Mouse (Mus musculus): ENCODE data around the gene Mob3b. TPM values are rescaled to one million over a fixed set of nuclear protein-coding genes. Genes with fewer than 3 reads are reported as not detected.

Gene Mob3b
- polyA plus RNA-seq, 1 experiment from 2014 or later, result 14.7 TPM

DNA sequence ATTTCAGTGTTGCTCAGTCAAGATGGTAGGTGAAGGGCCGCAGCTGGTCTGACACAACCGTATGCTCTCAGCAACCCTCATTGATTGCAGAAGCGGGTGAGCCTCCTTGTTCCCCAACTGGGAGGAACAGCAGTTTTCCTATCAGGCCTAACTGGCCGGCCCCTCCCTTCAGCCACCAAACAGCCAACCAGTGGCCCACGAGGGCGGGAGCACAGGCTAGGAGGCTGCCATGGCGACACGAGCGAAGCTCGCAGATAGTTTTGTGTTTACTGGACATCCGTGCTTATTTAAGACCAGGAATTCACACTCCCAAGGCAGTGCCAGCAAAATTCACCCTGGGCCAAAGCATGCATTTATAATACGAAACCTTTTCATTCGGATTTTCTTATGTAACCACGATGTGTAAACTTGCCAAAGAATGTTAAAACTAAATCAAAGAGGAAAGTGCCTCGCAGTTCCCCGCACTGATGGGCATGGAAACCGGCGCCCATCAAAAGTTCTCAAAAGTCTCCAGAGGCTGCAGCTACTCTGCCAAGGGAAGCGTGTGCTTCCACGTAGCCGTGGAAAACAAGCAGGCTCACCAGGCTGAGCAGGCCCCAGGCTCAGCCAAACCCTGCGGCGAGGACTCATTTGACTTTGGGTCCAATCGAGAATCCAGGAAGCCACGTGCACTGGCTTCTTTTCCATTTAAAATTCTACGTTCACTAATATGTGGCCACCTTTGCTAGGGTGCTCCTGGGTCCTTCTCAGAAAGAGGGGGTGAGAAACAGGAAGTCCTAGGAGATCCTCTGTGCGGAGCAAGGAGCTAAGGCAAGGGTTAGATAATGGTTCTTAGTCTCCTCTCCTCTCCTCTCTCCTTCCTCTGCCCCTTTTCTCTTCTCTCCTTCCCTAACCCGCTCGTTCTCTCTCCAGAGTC is 57.2 kb downstream of the Mob3b start:
- Histone ChIP-seq H3K4me1 (ENCODE audit: insufficient read depth, low read length) (peaks cover 35% of the 10 kb centered on the region), H3K27me3 (ENCODE audit: insufficient read depth, low read length) (no peaks in the 10 kb centered on the region), H3K27ac (ENCODE audit: low read length) (no peak overlapping the region), H3K9ac (replicated peaks; ENCODE audit: low read length) (peak overlapping the region; percentile 15), H3K4me2 (replicated peaks; ENCODE audit: low read depth, low read length) (peak overlapping the region; percentile 69), H3K9me3 (ENCODE audit: low read length) (no peaks in the 10 kb centered on the region), H3K4me3 (ENCODE audit: low read length) (peak overlapping the region; percentile 45), H3K36me3 (ENCODE audit: insufficient read depth, low read length) (no peaks in the 10 kb centered on the region)
- WGBS, result 14% methylated on average over 29 of the region's 29 CpGs
- ATAC-seq (ENCODE audit: low FRiP score, low TSS enrichment), result peak; percentile 90

GRCm38 (mm10) chr4:35099210-35099864 is 57.9 kb downstream of the Mob3b start:
- 0 out of 2 replicates have a peak, but pooled peaks have one; percentile 16 for ATAC-seq (ENCODE audit: low FRiP score, low TSS enrichment)
- Histone ChIP-seq H3K4me1 (ENCODE audit: insufficient read depth, low read length) (peaks cover 40% of the 10 kb centered on the region), H3K27me3 (ENCODE audit: insufficient read depth, low read length) (no peaks in the 10 kb centered on the region), H3K27ac (ENCODE audit: low read length) (no peak overlapping the region), H3K4me2 (replicated peaks; ENCODE audit: low read depth, low read length) (peak overlapping the region; percentile 69), H3K4me3 (ENCODE audit: low read length) (peak overlapping the region; percentile 45), H3K9me3 (ENCODE audit: low read length) (no peaks in the 10 kb centered on the region), H3K9ac (replicated peaks; ENCODE audit: low read length) (peak overlapping the region; percentile 15), H3K36me3 (ENCODE audit: insufficient read depth, low read length) (no peaks in the 10 kb centered on the region)
- WGBS, result 22% methylated on average over 17 of the region's 17 CpGs

- H3K4me1 ChIP-seq (ENCODE audit: insufficient read depth, low read length), result peaks cover 40% of the 10 kb centered on the region
- H3K27me3 ChIP-seq (ENCODE audit: insufficient read depth, low read length), result no peaks in the 10 kb centered on the region
- H3K27ac ChIP-seq (ENCODE audit: low read length), result no peak overlapping the region
- 80% methylated on average over 6 of the region's 6 CpGs for WGBS
- H3K9ac ChIP-seq (replicated peaks; ENCODE audit: low read length), result no peak overlapping the region
- no peaks in the 10 kb centered on the region for H3K9me3 ChIP-seq (ENCODE audit: low read length)
- H3K36me3 ChIP-seq (ENCODE audit: insufficient read depth, low read length), result no peaks in the 10 kb centered on the region
- no peak for ATAC-seq (ENCODE audit: low FRiP score, low TSS enrichment)
- H3K4me2 ChIP-seq (replicated peaks; ENCODE audit: low read depth, low read length), result no peak overlapping the region
- H3K4me3 ChIP-seq (ENCODE audit: low read length), result no peak overlapping the region
Observed at GRCm38 (mm10) chr4:35098552-35098951, 58.7 kb downstream of the Mob3b start.

DNA sequence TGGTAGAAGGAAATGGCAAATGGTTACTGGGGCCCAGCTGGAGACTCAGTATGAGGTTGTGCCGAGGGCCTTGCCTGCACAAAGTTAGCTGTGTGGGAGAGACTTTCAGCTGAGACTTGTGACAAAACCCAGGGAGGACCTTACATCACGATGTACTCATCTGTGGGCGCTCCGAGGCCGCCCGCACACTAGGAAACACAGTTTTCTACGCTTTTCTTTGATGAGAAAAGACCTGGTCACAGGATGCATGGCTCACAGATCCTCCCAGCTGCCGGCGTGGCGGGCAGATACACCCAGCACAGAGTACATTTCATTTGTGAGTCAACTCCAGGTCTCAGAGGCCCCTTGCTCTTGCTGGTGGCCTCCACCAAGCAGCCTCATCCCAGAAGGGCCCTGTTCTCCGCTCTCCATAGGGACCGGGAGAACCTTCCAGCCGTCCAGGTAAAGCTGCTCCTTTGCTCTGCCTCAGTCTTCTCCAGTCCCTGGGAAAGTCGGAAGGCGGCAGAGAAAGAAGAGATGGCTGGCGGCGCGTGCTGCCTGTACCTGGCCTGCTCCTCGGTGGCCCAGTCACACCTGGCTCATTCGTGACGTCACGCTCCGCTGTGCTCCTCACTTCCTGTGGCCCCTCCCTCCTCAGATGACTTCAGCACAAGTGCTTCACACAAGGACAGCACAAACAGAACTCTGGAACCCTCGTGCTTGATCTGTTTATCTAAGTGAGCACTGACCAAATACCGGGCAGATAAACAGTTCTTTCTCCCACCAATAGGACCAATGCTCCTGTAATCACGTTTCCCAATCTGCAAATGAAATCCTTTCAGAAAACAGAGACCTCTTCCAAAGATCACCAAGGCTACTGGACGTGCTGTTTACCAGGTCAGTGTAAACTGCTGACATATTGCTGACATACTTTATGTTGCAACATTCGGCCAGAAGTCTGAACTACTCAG is 60.8 kb downstream of the Mob3b start:
- no peak overlapping the region for H3K4me2 ChIP-seq (replicated peaks; ENCODE audit: low read depth, low read length)
- 0 out of 2 replicates have a peak, but pooled peaks have one; percentile 7 for ATAC-seq (ENCODE audit: low FRiP score, low TSS enrichment)

GRCm38 (mm10) chr4:35092457-35092856 is 64.8 kb downstream of the Mob3b start:
- Histone ChIP-seq H3K9ac (replicated peaks; ENCODE audit: low read length) (no peak overlapping the region), H3K36me3 (ENCODE audit: insufficient read depth, low read length) (no peaks in the 10 kb centered on the region), H3K4me2 (replicated peaks; ENCODE audit: low read depth, low read length) (no peak overlapping the region), H3K9me3 (ENCODE audit: low read length) (no peaks in the 10 kb centered on the region), H3K4me3 (ENCODE audit: low read length) (no peak overlapping the region), H3K27me3 (ENCODE audit: insufficient read depth, low read length) (no peaks in the 10 kb centered on the region), H3K27ac (ENCODE audit: low read length) (no peak overlapping the region), H3K4me1 (ENCODE audit: insufficient read depth, low read length) (peaks cover 15% of the 10 kb centered on the region)
- WGBS, result 53% methylated on average over 3 of the region's 3 CpGs
- no peak for ATAC-seq (ENCODE audit: low FRiP score, low TSS enrichment)

More for the DNA sequence above, 60.8 kb downstream of the Mob3b start:
- H3K36me3 ChIP-seq (ENCODE audit: insufficient read depth, low read length), result no peaks in the 10 kb centered on the region
- H3K4me1 ChIP-seq (ENCODE audit: insufficient read depth, low read length), result peaks cover 40% of the 10 kb centered on the region
- H3K27ac ChIP-seq (ENCODE audit: low read length), result no peak overlapping the region
- no peak overlapping the region for H3K9ac ChIP-seq (replicated peaks; ENCODE audit: low read length)
- H3K9me3 ChIP-seq (ENCODE audit: low read length), result no peaks in the 10 kb centered on the region
- 70% methylated on average over 28 of the region's 28 CpGs for WGBS
- no peak overlapping the region for H3K4me3 ChIP-seq (ENCODE audit: low read length)
- no peaks in the 10 kb centered on the region for H3K27me3 ChIP-seq (ENCODE audit: insufficient read depth, low read length)

DNA sequence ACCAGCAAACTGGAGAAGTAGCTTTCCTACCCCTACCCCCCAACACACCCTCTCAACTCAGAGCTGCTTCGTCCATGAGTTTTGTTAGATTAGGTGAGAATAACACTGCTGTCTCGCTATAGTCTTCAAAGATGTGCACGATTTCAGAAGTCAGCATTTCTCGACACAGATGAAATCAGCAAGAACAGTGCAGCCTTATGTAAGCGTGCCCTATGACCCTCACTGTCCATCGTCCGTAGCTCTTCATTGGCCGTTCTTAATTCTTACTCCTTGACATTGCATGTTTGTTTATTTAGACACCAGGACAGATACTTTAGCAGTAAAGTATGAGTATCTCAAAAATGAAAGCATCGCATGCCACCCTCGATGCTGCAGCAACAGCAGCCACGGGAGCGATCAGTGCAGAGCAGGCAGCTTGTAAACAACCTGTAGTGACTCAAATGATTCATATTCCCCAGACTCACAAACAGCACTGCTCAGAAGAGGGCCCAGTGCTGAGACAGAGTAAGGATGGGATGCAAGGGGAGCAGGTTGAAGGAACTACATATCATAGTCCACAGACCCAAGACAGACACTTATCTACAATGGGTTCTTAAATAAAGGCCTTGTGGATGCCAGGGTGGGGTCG is 66.0 kb downstream of the Mob3b start:
- ATAC-seq (ENCODE audit: low FRiP score, low TSS enrichment), result no peak

DNA sequence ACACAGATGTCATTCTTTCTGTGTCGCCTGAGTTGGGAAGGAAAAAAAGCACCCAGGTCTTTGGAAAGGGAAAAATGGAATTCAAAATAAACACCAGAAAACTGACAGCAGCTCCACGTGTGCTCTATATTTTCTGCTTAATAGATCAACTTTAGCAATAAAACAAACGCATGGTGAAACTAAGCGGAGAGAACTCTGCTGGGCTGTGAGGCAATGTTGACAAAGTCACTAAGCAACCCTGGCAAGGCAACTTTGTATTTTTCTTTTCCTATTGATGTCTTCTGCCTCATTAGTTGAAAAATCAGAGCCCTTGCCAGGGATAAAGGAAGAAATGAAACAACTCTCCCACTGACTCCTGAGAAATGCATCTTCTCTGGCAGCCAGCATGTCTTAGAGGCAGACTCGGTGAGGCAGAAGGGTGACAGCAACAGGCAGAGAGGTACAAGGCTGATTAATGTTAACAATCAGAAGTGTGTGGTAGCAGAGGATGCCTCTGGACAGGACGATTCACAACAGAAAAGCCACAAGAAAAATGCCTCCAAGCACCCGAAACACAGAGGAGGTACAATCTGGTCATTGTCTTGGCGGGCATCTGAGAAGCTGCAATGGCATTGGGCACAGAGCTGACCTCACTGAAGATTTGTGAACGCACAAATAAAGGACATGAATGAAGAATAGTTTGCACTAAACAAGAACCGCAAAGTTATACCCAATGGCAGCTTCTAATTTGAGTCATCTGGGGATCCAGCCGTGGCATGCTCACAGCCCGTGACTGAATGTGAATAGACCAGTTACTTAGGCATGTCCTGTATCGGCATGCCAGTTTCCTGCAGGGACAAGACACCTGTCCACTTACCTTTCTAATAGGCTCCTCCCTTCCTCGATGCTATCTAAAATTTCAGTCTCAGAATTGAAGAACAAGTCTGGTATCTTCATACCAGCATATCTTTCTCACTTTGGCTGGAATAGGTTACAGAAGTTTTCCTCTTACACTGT is 67.7 kb downstream of the Mob3b start:
- Histone ChIP-seq H3K9me3 (ENCODE audit: low read length) (no peaks in the 10 kb centered on the region), H3K27me3 (ENCODE audit: insufficient read depth, low read length) (no peaks in the 10 kb centered on the region), H3K9ac (replicated peaks; ENCODE audit: low read length) (no peak overlapping the region), H3K4me3 (ENCODE audit: low read length) (no peak overlapping the region), H3K4me2 (replicated peaks; ENCODE audit: low read depth, low read length) (no peak overlapping the region), H3K4me1 (ENCODE audit: insufficient read depth, low read length) (peaks cover 6% of the 10 kb centered on the region; the same call in 1 of the 2 replicates), H3K27ac (ENCODE audit: low read length) (no peak overlapping the region), H3K36me3 (ENCODE audit: insufficient read depth, low read length) (no peaks in the 10 kb centered on the region)
- ATAC-seq (ENCODE audit: low FRiP score, low TSS enrichment), result no peak
- WGBS, result 73% methylated on average over 14 of the region's 14 CpGs

More for the DNA sequence above, 66.0 kb downstream of the Mob3b start:
- Histone ChIP-seq H3K4me2 (replicated peaks; ENCODE audit: low read depth, low read length) (no peak overlapping the region), H3K9ac (replicated peaks; ENCODE audit: low read length) (no peak overlapping the region), H3K4me3 (ENCODE audit: low read length) (no peak overlapping the region), H3K9me3 (ENCODE audit: low read length) (no peaks in the 10 kb centered on the region), H3K27me3 (ENCODE audit: insufficient read depth, low read length) (no peaks in the 10 kb centered on the region), H3K36me3 (ENCODE audit: insufficient read depth, low read length) (no peaks in the 10 kb centered on the region), H3K4me1 (ENCODE audit: insufficient read depth, low read length) (peaks cover 9% of the 10 kb centered on the region), H3K27ac (ENCODE audit: low read length) (no peak overlapping the region)
- 77% methylated on average over 13 of the region's 13 CpGs for WGBS

- no peak overlapping the region for H3K9ac ChIP-seq (replicated peaks; ENCODE audit: low read length)
- no peaks in the 10 kb centered on the region for H3K9me3 ChIP-seq (ENCODE audit: low read length)
- no peak overlapping the region for H3K4me2 ChIP-seq (replicated peaks; ENCODE audit: low read depth, low read length)
- ATAC-seq (ENCODE audit: low FRiP score, low TSS enrichment), result no peak
- no peaks in the 10 kb centered on the region for H3K27me3 ChIP-seq (ENCODE audit: insufficient read depth, low read length)
- no peaks in the 10 kb centered on the region for H3K36me3 ChIP-seq (ENCODE audit: insufficient read depth, low read length)
- no peak overlapping the region for H3K4me3 ChIP-seq (ENCODE audit: low read length)
- peaks cover 17% of the 10 kb centered on the region for H3K4me1 ChIP-seq (ENCODE audit: insufficient read depth, low read length)
- WGBS, result 53% methylated on average over 7 of the region's 7 CpGs
- no peak overlapping the region for H3K27ac ChIP-seq (ENCODE audit: low read length)
Observed at GRCm38 (mm10) chr4:35086067-35086700, 71.1 kb downstream of the Mob3b start.
